Mouse (Mus musculus): ENCODE results near the gene Chsy1.

Chsy1 gene

DNA sequence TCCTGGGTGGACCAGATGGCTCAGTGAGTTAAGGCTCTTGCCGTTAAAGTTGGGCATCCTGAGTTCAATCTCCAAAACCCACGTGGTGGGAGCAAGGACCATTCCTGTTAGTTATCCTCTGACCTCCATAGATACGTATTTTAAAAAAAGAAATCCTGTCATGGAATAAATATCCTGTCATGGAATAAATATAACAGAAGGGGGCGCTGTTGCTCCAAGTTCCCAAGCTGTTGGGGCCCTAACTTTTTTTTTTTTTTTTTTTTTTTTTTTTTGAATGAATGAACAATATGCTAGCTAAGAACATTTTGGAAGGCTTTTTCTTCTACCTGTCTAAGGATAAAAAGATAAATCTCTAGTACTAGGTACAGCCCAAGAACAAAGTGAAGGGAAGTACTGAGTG lies 7.4 kb upstream of the Chsy1 start:
- no peak for TF ChIP-seq GATA4 (IDR thresholded peaks at IDR 0.05; ENCODE audit: insufficient replicate concordance, low read length)

DNA sequence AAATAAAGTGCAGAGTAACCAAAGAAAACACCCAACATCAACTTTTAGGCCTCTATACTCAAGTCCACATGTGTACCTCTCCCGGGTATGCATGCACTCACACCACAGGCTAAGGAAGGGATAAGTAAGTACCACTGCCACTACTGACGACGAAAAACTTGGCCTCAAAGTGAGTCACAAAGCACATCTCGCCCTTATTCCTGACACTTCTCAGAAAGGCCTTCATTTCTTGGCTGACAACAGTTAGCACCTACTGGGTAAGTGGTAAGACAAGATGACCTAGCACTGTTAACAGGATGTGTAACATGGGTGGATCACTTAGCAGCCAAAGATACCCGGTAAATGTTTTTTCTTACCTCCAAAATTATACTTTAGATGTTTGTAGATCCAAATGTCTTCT lies 4.8 kb upstream of the Chsy1 start:
- TF ChIP-seq GATA4 (IDR thresholded peaks at IDR 0.05; ENCODE audit: insufficient replicate concordance, low read length) = no peak

DNA sequence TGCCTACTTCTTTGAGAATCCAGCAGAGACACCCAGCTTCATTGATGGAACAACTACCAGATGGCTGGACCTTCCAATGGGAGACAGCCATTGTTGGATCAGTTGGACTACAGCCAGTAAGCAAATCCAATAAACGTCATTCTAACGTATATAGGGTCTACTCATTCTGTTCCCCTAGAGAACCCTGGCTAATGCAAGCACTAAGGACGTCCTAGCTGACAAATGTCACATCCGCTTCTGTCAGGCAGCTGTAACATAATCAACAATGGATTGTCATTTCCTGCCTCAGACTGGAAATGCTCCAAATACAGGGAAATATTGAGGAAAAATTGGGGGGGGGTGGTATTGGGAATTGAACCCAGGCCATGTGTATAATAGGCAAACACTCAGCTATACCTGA lies 3.5 kb upstream of the Chsy1 start:
- TF ChIP-seq GATA4 (IDR thresholded peaks at IDR 0.05; ENCODE audit: insufficient replicate concordance, low read length) = no peak

DNA sequence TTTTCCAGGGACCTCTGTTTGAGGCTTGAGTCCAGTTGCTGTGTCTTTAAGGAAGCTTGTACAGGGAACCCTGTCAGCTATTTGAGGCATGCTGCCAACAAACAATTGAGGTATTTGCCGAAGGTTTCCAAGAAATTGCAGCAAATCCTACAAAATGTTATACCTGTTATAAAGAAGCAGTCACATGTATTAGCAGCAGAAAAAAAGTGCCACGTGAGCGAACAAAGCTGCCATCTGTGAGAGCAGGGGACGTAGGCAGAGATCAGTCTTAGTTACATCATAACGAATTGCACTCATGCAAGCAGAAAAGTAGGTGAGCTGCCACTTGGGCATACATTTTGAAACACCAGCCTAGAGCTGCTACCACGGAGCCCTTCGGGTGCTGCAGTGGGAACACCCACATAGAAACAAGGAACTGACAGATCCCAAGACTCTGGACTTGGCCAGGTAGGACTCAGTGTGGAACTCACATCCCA lies 2.7 kb upstream of the Chsy1 start:
- no peak for TF ChIP-seq GATA4 (IDR thresholded peaks at IDR 0.05; ENCODE audit: insufficient replicate concordance, low read length)

DNA sequence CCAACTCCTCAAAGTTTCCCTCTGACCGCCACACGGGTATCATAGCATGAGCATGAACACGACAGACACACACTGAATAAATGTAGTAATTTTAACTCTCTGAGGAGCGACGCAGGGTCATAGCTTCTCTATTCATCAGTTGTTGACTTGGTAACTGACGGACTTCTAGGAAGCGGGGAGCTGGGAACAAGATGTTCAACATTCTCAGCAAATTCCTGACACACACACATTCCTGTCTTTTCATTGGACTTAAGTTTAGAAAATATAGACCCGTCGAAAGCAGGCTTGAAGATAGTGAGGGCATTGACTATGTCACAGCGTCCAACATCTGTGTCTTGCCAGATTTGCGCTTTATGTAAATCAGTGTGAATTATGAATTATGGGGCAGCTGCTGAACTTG lies 2.1 kb upstream of the Chsy1 start:
- no peak for TF ChIP-seq GATA4 (IDR thresholded peaks at IDR 0.05; ENCODE audit: insufficient replicate concordance, low read length)

DNA sequence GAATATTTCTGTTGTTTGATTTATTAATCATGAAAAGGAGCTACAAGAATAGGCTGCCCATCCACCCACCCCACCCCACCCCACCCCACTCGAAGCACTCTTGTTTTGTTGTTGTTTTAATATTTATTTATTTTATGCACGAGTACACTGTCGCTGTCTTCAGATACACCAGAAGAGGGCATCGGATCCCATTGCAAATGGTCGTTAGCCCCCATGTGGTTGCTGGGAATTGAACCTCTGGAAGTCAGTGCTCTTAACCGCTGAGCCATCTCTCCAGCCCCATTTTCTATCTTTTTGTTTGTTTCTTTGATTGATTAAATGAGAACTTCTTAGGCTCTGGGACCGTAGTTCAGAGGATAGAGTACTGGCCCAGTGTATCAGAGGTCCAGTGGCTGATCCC lies 1.4 kb upstream of the Chsy1 start:
- no peak for TF ChIP-seq GATA4 (IDR thresholded peaks at IDR 0.05; ENCODE audit: insufficient replicate concordance, low read length)

DNA sequence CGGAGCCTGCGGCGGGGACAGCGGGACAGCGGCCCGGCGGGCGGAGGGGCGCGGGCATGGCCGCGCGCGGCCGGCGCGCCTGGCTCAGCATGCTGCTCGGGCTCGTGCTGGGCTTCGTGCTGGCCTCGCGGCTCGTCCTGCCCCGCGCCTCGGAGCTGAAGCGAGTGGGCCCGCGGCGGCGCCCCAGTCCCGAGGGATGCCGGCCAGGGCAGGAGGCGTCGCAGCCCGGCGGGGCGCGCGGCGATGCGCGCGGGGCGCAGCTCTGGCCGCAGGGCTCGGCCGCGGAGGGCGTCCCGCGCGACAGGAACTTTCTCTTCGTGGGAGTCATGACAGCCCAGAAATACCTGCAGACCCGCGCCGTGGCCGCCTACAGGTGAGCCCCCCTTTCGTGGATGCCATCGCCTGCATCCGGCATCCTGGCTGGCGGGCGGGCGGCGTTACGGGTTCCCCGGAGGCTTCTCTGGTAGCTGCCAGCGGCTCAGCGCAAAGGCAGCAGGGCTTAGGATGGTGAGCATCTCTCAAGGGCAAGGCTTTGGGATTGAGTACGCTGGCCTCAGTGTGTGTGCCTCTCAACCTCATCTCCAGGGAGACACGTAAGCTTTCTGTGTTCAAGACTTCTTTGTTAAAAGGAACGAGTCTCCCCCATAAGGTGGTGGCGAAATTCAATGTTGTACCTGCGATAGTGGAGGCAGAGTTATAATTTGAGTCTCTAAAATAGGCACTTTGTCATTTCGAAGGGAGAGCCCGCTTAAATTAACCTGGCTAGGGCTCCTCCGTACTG lies 730 bp downstream of the Chsy1 start:
- TF ChIP-seq GATA4 (IDR thresholded peaks at IDR 0.05; ENCODE audit: insufficient replicate concordance, low read length) = no peak

DNA sequence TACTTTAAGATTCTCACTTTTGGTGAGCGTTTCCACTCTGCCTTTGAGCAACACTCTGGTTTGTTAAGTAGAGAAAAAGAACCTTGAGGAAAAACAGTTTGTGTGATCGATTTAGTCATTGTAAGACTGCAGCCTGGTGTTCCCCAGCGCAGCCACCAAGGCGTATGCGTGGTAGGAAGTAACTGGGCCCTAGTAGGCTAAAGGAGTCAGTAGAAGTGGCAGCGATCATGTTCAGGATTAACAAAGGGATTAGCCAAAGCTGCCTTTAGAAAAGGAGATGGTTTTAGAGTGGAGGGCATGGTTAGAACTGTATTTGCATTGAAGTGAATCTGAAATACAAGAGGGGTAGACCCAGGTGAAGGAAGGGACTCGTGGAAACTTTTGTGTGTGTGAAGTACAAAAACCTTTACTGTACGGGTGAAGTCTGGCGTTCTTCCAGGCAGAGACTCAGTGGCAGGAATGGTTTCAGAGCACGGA lies 1.4 kb downstream of the Chsy1 start:
- TF ChIP-seq GATA4 (IDR thresholded peaks at IDR 0.05; ENCODE audit: insufficient replicate concordance, low read length) = no peak

DNA sequence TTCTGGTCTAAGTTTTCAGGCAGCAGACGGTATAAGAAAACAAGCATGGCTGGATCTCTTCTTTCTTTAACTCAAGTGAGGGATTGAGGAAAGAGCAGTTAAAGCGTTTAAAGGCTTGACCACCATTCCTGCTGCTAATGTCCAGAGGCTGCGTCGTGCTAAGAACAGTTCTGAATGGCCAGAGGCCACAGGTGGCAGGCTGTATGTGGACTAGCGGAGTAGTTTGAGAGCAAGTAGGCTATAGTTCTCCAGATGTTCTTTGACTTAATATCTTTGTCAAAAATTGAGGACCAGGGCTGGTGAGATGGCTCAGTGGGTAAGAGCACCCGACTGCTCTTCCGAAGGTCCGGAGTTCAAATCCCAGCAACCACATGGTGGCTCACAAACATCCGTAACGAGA lies 1.9 kb downstream of the Chsy1 start:
- no peak for TF ChIP-seq GATA4 (IDR thresholded peaks at IDR 0.05; ENCODE audit: insufficient replicate concordance, low read length)

DNA sequence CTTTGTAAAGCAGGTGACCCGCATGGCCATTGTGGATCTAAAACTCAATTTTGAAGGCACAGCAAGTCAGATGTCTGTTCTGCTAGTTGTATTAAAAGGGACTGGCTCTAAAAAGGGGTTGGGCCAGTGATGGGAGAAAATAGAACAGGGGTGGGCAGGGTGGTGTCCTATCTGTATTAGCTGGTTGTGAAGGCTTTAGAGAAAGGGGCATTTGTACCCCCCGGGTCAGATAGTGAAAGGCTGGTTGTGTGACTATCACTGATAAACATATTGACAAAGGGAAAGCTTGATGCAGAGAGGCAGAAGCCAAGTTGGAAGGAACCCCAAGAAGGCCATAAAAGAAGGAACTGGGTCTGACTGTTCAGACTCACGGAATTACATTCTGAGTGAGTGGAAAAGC lies 4.2 kb downstream of the Chsy1 start:
- TF ChIP-seq GATA4 (IDR thresholded peaks at IDR 0.05; ENCODE audit: insufficient replicate concordance, low read length) = no peak

DNA sequence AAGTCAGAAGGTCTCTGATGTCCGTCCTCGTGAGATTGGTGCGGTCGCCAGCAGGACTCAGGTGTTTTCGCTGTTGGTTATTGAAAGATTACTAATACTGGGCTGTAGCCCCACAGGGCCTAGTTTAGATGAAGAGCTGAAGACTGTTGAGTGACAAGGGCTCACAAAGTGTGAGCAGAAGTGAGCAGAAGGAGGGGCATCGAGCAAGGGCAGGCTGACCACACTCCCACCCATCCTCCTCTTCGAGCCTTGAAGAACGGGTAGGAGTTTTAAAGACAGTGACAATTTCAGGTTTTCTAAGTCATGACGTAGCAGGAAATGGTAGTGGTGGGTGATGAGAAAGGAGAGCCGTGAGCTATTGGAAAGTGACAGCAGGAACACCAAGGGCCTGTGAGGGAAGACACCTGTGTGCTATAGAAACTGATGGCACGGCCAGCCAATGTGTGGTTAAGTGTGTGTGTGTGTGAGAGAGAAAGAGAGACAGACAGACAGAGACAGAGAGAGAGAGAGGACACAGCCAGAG lies 6.6 kb downstream of the Chsy1 start:
- no peak for TF ChIP-seq GATA4 (IDR thresholded peaks at IDR 0.05; ENCODE audit: insufficient replicate concordance, low read length)

DNA sequence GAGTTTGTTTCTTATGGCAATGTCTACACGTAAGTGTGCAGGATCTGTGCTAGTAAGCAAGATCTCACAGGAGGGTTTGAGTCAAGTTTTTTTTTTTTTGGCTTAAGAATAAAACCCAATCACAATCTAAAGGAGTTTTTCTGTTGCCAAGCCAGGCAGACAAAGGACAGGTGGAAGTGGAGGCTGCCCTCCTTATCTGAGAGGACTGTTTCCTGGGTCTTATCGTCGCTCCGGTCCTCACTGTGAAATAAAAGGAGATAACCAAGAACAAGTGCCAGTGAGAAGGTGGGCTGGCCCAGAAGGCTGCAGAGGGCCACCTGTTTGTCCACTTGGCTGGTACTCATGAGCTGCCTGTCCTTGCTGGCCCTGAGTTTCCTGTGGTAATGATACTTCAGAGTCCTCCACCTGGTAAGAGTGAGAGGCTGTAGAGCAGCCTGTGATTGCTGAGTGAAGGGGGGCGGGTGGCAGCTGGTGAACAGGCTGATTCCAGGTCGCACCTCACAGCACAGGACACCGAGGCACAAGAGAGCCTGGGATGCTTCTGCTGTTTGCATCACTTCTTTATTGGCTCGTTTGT lies 7.7 kb downstream of the Chsy1 start:
- TF ChIP-seq GATA4 (IDR thresholded peaks at IDR 0.05; ENCODE audit: insufficient replicate concordance, low read length) = no peak

DNA sequence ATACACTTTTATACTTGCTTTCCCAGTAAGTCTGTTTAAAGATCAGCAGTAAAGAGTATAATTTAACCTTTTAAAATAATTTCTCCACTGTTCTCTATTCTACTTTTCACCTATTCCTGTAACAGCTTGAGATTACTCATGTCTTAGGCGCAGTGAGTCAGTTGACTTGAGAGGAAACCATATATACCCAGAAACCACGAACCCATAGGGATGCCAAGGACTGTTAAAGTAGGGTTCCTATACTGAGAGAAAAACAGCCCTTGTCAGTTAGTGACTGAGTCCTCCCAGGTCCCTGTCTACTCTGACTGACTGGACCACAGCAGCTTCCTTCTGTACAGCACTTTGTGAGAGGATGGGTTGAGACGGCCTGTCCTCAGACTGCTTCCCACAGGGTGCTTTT lies 8.7 kb downstream of the Chsy1 start:
- TF ChIP-seq GATA4 (IDR thresholded peaks at IDR 0.05; ENCODE audit: insufficient replicate concordance, low read length) = no peak

DNA sequence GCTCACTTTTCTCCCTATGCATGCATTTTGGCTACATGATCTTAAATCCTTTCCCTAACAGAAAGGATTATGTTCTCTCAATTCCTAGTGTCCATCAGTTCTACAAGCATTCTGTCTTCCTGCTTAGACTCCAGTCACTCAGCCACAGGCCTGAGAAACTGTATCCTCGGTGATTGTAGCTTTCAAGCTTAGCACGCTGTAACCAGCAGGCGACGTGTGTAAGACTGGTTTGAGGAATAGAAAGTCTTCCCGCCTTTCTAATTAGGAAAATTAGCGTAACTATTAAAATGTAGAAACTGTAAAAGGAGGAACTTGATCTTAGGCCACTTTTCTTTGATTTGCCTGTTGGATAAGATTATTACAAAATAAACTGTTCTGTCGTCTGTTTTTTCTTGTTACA lies 9.5 kb downstream of the Chsy1 start:
- TF ChIP-seq GATA4 (IDR thresholded peaks at IDR 0.05; ENCODE audit: insufficient replicate concordance, low read length) = no peak

DNA sequence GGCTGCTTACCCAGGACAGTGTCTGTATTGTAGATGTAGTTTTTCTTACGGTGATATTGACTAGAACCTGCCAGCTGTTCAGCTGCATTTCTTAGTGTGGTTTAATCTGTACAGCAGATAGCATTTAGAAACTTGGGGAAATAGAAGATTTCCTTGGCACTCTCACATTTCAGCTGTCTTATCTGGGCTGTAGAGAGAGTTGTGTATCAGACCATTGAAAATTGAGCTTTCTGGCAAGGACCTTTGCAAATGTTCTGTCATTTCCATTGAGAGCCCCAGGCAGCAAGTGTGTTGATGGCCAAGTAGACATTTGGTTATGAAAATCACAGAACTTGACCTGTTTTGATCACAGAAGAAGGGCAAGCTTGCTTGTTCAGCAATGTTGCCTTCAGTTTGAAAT lies 10.8 kb downstream of the Chsy1 start:
- TF ChIP-seq GATA4 (IDR thresholded peaks at IDR 0.05; ENCODE audit: insufficient replicate concordance, low read length) = no peak

DNA sequence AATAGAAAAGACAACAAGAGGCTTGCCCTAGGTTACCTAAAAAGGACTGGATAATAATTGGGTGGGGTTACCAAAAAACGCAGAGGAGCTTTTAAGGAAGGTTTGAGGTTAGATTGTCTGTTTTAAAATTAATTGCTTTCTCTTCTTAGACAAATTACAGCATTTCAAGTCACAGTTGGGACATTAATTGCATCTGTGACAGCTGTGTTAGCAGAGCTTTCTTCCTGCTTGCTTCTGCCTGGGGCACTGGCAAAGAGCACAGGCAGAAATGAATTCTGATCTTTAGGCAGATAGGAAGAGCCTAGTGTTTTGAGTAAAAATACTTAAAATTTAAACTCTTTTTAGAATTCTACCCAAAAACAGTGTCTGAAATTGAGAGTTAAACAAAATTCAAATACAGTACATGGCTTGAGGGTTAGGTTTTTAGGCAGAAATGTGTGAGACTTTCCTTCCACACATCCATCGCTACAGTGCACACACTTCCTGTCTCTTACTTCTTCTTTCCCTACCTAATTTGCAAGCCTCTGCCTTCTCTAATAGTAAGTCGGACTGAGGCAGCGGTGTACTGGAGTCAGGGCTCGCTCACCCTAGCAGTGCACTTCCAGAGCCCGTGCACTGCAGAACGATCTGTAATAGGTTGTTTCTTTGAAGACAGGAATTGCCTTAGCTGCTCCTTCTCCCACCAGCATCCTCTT lies 11.5 kb downstream of the Chsy1 start:
- TF ChIP-seq GATA4 (IDR thresholded peaks at IDR 0.05; ENCODE audit: insufficient replicate concordance, low read length) = no peak
